Mouse (Mus musculus) E14TG2a.4 (cell line): ENCODE data around the gene Wls.

ENCODE experiments used
- H3K27me3 ChIP-seq: 2 replicates; pipeline ENCODE4 v1.6.1; 2014; ENCODE audit warnings: low read length, control low read depth; ENCODE audit not compliant: insufficient read depth
- H3K36me3 ChIP-seq: 2 replicates; pipeline ENCODE4 v1.6.1; 2014; ENCODE audit warnings: low read length, control low read depth; ENCODE audit not compliant: insufficient read depth
- H3K4me1 ChIP-seq: replicated peaks from 2 replicates; pipeline ENCODE4 v1.6.1; 2014; ENCODE audit warnings: low read depth, low read length, control low read depth
- H3K4me3 ChIP-seq: replicated peaks from 2 replicates; pipeline ENCODE4 v1.5.1; 2014; ENCODE audit warnings: mild to moderate bottlenecking, low read length
- H3K9me3 ChIP-seq: 2 replicates; pipeline ENCODE4 v1.6.1; 2014; ENCODE audit warnings: low read length, control low read depth
- CTCF ChIP-seq: conservative IDR thresholded peaks from 2 replicates; pipeline ENCODE4 v1.5.1; 2014; ENCODE audit warnings: low read length
- NANOG ChIP-seq: IDR thresholded peaks from 2 replicates; pipeline ENCODE4 v1.6.1; 2014; ENCODE audit warnings: borderline replicate concordance, low read length, mixed read lengths
- POU5F1 ChIP-seq: IDR thresholded peaks from 2 replicates; pipeline ENCODE4 v1.6.1; 2014; ENCODE audit warnings: low read length, borderline replicate concordance

Wls gene

GRCm38 (mm10) chr3:159848156-159848555 lies 8.7 kb downstream of the Wls start:
- no peaks in the 10 kb centered on the region for H3K9me3 ChIP-seq
- TF ChIP-seq CTCF (no peak), POU5F1 (no peak), NANOG (no peak)
- no peaks in the 10 kb centered on the region for H3K36me3 ChIP-seq
- H3K27me3 ChIP-seq, result no peaks in the 10 kb centered on the region
- H3K4me3 ChIP-seq, result no peak overlapping the region
- peaks cover 15% of the 10 kb centered on the region for H3K4me1 ChIP-seq

- no peaks in the 10 kb centered on the region for H3K9me3 ChIP-seq
- H3K4me3 ChIP-seq, result no peak overlapping the region
- no peaks in the 10 kb centered on the region for H3K36me3 ChIP-seq
- H3K27me3 ChIP-seq, result no peaks in the 10 kb centered on the region
- peaks cover 14% of the 10 kb centered on the region for H3K4me1 ChIP-seq
- TF ChIP-seq POU5F1 (no peak), NANOG (no peak), CTCF (no peak)
These were observed 12.0 kb downstream of the Wls start for GRCm38 (mm10) chr3:159851476-159851875.

GRCm38 (mm10) chr3:159851980-159852379 lies 12.5 kb downstream of the Wls start:
- Histone ChIP-seq H3K36me3 (no peaks in the 10 kb centered on the region), H3K9me3 (no peaks in the 10 kb centered on the region), H3K4me3 (no peak overlapping the region), H3K27me3 (no peaks in the 10 kb centered on the region), H3K4me1 (peaks cover 9% of the 10 kb centered on the region)
- no peak for TF ChIP-seq NANOG

- H3K36me3 ChIP-seq, result no peaks in the 10 kb centered on the region
- H3K27me3 ChIP-seq, result no peaks in the 10 kb centered on the region
- TF ChIP-seq CTCF, result no peak
- no peaks in the 10 kb centered on the region for H3K9me3 ChIP-seq
- H3K4me1 ChIP-seq, result no peaks in the 10 kb centered on the region
- no peak overlapping the region for H3K4me3 ChIP-seq
These were observed 17.6 kb downstream of the Wls start for GRCm38 (mm10) chr3:159857112-159857511.

- Histone ChIP-seq H3K36me3 (no peaks in the 10 kb centered on the region), H3K4me1 (no peaks in the 10 kb centered on the region), H3K27me3 (no peaks in the 10 kb centered on the region), H3K4me3 (no peak overlapping the region), H3K9me3 (no peaks in the 10 kb centered on the region)
- no peak for TF ChIP-seq CTCF
- no peak for TF ChIP-seq NANOG
- no peak for TF ChIP-seq POU5F1
These were observed 26.2 kb downstream of the Wls start for GRCm38 (mm10) chr3:159865691-159866090.

GRCm38 (mm10) chr3:159878983-159879382 lies 39.5 kb downstream of the Wls start:
- H3K4me1 ChIP-seq, result no peaks in the 10 kb centered on the region
- no peaks in the 10 kb centered on the region for H3K9me3 ChIP-seq
- no peak for TF ChIP-seq POU5F1
- TF ChIP-seq CTCF, result no peak
- no peak for TF ChIP-seq NANOG
- no peaks in the 10 kb centered on the region for H3K36me3 ChIP-seq
- no peak overlapping the region for H3K4me3 ChIP-seq
- no peaks in the 10 kb centered on the region for H3K27me3 ChIP-seq

GRCm38 (mm10) chr3:159883325-159883724 lies 43.9 kb downstream of the Wls start:
- no peaks in the 10 kb centered on the region for H3K36me3 ChIP-seq
- no peak overlapping the region for H3K4me3 ChIP-seq
- no peaks in the 10 kb centered on the region for H3K27me3 ChIP-seq
- TF ChIP-seq POU5F1 (no peak), NANOG (no peak), CTCF (no peak)
- no peaks in the 10 kb centered on the region for H3K4me1 ChIP-seq
- H3K9me3 ChIP-seq, result no peaks in the 10 kb centered on the region

- TF ChIP-seq CTCF (no peak), NANOG (no peak), POU5F1 (no peak)
- H3K9me3 ChIP-seq, result no peaks in the 10 kb centered on the region
- no peak overlapping the region for H3K4me3 ChIP-seq
- H3K27me3 ChIP-seq, result no peaks in the 10 kb centered on the region
- H3K36me3 ChIP-seq, result no peaks in the 10 kb centered on the region
- no peaks in the 10 kb centered on the region for H3K4me1 ChIP-seq
These were observed 45.3 kb downstream of the Wls start for GRCm38 (mm10) chr3:159884802-159885201.

GRCm38 (mm10) chr3:159885271-159885670 lies 45.8 kb downstream of the Wls start:
- no peaks in the 10 kb centered on the region for H3K36me3 ChIP-seq
- TF ChIP-seq POU5F1 (no peak), CTCF (no peak), NANOG (no peak)
- H3K27me3 ChIP-seq, result no peaks in the 10 kb centered on the region

More at GRCm38 (mm10) chr3:159885271-159885670, 45.8 kb downstream of the Wls start:
- Histone ChIP-seq H3K9me3 (no peaks in the 10 kb centered on the region), H3K4me3 (no peak overlapping the region), H3K4me1 (no peaks in the 10 kb centered on the region)
